Mouse (Mus musculus) cerebellum, postnatal 25 days (tissue): ENCODE measurements at regions not wholly inside any gene's neighbourhood (a gene's known extent, or its start where the extent isn't known, plus 50 kb on each side); places are given as distances from the start of the nearest gene placed in this dataset.

Experiments used
- DNase-seq, 2 experiments: peaks; one replicate each; pipeline ENCODE4 v3.0.0; 2021; ENCODE audit warnings: mixed read lengths in 2 of 2

GRCm38 (mm10) chr6:98748618-98749017 lies 406.1 kb upstream of the Gm765 start:
- DNase-seq = no peak

DNA sequence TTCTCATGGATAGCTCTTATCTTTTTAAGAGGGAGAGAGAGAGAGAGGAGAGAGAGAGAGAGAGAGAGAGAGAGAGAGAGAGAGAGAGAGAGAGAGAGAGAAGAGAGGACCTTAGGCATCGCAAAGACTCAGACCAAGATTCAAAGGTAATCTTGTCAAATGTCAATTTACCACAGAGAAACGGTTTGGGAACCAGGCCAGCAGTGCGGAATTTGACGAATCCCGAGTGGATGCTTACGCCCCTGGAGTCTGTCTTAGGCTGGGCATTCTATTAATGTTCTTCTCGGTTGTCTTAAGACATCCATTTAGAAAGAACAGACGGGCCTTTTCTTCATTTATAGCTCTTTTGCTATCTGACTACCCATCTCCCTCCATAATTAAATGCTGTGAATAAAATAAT lies 404.4 kb upstream of the Gm765 start:
- peak in 1 of 2 experiments; percentile 5 for DNase-seq

DNA sequence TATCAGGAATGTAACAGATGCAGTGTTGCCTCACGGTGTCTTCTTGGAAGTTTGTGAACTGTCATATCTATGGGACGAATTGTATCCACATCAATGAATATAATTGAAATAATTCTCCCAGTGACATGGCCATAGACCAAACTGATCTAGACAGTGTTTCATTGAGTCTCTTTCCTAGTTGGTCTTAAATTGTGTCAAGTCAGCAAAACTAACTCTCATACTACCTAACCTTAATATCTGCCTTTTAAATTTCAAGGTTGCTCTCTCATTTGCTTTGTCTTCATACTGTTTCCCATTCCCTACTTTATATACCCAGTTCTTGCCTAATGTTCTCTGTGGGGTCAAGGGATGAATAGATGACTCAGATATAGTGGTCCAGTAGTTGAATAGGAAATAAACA lies 397.9 kb upstream of the Gm765 start:
- no peak for DNase-seq

GRCm38 (mm10) chr6:98731010-98731530 lies 388.5 kb upstream of the Gm765 start:
- DNase-seq = no peak

DNA sequence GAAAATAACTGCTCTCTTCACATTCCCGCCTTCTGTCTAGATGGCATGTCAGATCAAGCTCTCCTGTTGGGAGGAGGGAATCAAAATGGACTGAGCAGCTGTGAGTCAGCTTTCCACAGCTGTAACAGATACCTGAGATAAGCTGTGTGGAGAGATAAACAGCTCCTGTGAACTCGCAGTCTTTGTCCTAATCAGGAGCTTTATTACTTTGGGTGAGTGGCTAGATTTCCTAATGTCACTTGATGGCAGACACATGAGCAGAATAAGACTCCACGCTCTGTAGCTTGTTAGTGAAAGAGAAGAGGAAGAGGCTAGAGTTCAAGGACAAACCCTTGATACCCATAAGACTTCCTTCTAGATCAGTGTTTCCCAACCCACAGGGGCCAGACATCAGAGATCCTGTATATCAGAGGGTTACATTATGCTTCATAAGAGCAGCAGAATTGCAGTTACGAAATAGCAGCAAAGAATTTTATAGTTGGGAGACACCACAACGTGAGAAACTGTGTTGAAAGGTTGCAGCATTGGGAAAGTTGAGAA lies 384.1 kb upstream of the Gm765 start:
- DNase-seq = no peak

DNA sequence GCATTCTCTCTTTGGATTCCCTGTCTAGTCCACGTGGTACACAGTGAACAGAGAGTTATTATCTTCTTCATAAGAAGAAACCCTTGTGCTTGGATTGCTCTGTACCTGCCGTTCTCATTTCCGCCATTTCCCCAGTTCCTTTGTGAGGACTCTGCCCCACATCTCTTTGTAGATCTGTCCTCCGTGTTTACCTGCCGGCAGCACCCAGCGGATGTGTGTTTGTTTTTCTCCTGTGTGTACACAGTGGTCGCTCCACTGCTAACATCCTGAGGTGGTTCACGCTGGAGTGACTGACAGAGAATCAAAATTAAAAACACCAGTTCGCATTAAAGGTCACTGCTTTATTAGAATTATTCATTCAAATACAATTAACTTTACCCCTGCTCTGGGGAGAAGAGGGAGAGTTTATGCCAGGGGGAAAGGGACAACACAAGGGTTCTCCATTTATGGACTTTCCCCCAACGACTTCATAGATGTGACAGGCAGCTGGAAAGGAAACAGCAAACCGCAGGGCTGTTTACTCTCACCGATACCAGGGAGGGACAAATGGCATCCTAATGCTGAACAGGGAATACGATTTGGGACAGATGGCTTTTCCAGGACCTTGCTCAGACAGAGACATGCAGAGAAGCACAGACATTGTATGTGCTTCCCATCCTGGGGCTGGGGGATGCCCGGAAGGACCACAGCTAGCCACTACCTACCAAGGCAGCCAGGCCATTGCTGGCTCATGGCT lies 362.5 kb upstream of the Gm765 start:
- no peak for DNase-seq

GRCm38 (mm10) chr6:98697571-98697970 lies 355.0 kb upstream of the Gm765 start:
- no peak for DNase-seq

DNA sequence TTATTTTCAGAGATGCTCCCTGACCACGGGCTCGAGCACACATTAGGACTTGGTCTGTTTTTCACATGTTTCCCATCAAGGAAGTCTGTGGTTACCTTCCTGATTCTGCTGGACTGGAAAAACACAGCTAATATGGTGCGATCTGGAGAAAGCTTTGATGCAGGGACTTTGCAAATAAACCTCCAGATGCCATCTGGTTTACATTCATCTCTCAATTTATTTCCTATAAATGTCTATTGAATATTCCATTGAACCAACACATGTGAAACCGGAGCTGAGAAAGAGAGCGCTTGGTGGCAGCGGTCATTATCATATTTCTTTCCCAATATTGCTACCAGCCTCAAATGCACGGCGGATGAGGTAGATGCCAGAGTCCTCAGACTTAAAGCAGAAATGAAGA lies 350.9 kb upstream of the Gm765 start:
- no peak for DNase-seq

DNA sequence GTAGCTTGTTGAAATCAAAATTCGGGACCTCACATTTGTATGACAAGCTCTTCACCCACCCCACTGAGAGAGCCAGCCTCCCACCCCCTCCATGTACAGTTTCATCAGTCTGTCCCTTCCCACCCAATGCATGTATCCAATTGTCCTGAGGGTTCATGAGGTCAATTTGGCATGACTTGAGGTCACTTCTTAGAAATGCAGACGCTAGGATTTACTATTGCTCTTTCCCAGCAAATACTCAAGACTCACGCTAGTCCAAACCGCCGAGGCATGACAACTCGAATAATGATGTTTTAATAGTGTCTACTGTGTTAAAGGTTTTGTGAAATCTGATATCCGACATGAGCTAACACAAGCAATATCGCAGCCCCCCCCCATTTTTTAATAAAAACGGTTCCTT lies 347.6 kb upstream of the Gm765 start:
- DNase-seq = no peak

GRCm38 (mm10) chr6:98689395-98689794 lies 346.8 kb upstream of the Gm765 start:
- no peak for DNase-seq

DNA sequence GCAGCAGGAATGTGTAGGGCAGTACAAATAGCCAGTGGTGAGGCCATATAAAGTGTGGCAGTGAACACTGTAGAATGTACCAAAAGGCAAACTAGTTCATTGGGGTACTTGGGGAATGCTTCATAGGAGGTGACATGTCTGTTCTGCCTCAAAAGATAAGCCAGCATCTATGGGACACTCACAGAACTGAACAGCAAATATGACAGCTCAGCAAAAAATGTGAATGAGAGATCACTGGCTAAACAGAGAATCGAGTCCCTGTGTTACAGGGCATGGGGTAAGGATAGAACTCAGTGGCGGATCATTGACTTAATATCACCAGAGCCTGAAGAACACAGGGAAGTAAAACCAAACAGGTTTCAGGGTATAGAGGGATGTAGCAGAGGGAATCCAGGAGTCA lies 346.1 kb upstream of the Gm765 start:
- no peak for DNase-seq

DNA sequence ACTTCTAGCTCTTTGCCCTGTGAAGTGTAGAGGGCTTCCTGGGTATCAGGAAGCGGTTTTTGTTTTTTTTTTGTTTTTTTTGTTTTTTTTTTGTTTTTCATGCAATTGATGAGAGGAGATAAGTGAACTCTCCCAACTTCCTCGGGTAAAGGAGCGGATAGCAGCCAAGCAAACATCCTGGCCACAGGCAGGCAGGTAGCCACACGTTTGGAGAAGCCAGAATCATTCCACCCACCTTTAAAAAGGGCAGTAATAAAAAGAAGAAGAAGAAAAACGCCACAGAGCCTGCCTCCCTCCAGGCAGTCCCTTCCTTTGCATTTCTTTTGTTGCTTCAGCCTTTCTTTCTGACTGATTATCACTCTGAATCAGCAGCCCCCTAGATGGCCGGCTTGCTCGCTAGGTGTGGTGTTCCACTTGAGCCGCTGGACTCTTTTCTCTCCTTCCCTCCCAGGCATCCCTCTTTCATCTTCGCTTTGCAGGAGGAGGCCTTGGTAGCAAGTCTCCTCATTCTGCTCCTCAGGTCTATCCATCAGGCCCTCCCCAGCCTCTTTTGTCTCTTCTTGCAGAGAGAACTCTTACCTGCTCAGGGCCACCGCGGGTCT lies 323.9 kb upstream of the Gm765 start:
- DNase-seq = no peak

- DNase-seq = no peak
These were observed 309.3 kb upstream of the Gm765 start for GRCm38 (mm10) chr6:98651827-98652226.

DNA sequence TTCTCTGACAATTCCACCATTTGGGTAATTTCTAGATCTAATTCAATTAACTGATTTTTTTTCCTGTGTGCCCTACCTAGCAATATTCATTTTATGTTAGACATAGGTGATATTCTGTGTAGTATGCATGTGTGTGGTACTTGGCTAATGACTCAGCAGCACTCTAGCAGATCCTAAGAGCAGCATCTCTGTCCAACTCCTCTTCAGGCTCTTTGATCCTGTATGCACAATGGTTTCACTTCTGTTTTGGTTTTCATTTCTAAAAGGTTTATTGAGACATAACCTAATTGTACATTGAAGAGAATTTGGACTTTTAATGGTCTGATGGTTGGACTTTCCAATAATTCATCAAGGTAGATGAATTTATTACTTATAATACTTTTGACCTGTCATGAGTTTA lies 308.8 kb upstream of the Gm765 start:
- DNase-seq = no peak

DNA sequence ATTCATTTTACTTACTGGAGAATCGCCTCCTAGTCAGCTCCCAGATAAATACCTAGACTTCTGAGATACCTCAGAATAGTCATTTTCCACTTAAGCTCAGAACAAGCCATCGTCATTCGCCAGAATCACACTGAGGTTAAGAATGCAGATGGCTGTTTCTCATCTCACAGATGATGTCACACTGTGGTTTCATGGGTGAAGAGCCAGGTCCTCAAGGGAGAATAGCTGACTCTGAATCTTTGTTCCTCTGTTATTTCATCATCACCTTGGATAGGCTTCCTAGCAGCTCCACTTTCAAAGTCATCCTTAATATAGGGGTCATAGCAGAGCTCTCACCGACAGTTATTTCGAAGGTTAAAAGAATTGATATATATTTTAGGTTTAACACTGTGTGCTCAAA lies 297.8 kb upstream of the Gm765 start:
- no peak for DNase-seq

DNA sequence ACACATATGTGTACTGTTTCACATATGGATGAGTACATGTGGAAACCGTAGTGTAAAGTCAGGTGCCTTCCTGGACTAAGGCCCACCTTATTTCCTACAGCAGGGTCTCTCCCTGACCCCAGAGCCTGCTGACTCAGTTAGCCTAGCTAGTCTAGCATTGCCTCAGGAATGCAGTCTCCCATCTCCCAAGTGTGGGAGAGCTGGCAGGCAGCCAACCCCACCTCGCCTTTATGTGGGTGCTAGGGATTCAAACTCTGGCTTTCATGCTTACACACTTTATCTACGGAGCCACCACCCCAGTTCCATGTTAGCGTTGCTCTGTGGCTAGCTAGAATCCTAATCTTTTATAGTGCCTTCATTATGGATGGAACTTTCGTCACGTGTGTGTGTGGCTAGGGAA lies 293.3 kb upstream of the Gm765 start:
- peak in 1 of 2 experiments; percentile 3 for DNase-seq

GRCm38 (mm10) chr6:98632278-98633063 lies 289.9 kb upstream of the Gm765 start:
- DNase-seq = no peak

DNA sequence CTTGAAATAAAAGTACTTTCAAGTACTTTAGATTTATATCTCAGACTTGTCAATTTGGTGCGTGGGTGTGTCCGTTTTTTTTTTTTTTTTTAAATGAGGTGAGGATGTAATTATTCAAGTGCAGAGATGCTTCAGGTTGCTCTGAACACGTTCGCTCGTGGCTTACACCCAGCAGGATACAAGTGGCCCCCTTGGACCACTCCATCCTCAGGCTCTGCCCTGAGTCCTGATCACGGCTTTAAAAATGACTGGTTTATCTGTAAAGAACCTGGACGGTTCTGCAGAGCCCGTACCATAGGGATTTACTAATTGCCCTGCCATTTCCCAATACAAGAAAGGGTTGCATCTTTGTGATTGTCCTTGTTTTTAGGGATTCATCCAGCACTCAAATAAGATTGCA lies 288.7 kb upstream of the Gm765 start:
- no peak for DNase-seq

GRCm38 (mm10) chr6:98629646-98630045 lies 287.1 kb upstream of the Gm765 start:
- no peak for DNase-seq

- no peak for DNase-seq
These were observed 283.9 kb upstream of the Gm765 start for GRCm38 (mm10) chr6:98626435-98626834.

DNA sequence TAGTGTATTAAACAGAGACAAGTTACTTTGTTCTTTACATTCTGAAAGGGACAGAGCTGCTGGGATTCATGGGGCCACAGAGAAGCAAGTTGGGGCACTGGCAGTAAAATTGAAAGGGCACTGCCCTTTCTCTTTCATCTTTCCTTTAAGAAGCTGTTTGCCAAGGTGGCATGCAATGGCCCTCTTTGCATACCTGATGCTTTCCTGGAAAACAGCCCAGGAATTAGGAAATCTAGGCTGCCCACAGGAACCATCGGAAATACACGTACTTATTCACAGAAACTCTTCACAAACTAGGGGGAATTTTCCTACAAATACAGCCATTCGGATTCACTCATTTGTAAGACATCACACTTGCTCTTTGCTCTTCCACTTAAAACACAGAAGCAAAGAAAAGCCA lies 278.3 kb upstream of the Gm765 start:
- DNase-seq = no peak

DNA sequence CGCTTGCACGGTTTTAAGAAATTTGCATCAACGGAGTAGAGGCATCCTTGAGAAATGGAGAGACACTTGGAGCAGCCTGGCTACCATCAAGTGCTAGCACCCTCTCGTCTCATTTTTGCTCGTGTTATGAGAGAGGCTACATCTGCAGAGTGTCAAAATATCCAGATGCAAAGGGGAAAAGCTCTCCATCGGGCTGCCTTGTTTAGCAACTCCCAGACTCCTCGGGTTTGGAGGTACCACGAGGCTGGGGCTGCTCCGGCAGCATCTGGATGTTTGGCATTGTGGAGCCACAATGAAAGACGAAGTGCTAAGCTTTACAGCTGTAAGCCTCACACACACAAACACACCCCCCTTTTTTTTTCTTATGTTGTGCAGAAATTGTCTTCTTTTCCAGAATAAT lies 270.5 kb upstream of the Gm765 start:
- DNase-seq = no peak

DNA sequence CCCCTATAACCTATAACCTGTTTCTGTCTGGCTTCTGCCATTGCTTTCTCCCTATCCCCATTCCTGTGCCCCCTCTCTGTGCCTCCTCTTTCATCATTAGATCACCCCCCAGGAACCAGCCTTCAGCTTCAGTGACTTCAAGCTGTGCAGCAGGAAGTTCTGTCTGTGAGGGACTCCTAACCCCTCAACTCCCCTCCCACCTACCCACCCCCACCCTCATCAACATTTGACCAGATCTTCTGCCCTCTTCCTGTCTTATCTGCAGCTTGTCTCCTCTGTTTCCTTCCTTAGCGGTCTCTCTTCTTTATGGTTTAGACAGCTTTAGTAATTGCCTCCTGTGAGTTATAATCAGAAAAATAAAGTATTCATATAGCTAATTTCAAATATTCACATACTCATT lies 266.6 kb upstream of the Gm765 start:
- DNase-seq = no peak

- DNase-seq = no peak
These were observed 264.1 kb upstream of the Gm765 start for GRCm38 (mm10) chr6:98606680-98607079.
